Mouse (Mus musculus) right cerebral cortex, postnatal 10 days (tissue): ENCODE results near the gene Rsl24d1.
"Not testable (repeated sequence)": the region's sequence is repeated elsewhere in the genome, so short reads cannot be mapped to it uniquely, and the experiment has no call there.

Source experiments
- DNase-seq, 2 experiments: peaks; one replicate each; pipeline ENCODE4 v3.0.0; 2021; ENCODE audit warnings: low spot score in 2 of 2

Rsl24d1 gene

GRCm38 (mm10) chr9:73112919-73113906 is at the start of gene Rsl24d1:
Gene Rsl24d1, plus strand, starts transcription at chr9:73113426.
- peak; percentile 93 to 95 for DNase-seq

DNA sequence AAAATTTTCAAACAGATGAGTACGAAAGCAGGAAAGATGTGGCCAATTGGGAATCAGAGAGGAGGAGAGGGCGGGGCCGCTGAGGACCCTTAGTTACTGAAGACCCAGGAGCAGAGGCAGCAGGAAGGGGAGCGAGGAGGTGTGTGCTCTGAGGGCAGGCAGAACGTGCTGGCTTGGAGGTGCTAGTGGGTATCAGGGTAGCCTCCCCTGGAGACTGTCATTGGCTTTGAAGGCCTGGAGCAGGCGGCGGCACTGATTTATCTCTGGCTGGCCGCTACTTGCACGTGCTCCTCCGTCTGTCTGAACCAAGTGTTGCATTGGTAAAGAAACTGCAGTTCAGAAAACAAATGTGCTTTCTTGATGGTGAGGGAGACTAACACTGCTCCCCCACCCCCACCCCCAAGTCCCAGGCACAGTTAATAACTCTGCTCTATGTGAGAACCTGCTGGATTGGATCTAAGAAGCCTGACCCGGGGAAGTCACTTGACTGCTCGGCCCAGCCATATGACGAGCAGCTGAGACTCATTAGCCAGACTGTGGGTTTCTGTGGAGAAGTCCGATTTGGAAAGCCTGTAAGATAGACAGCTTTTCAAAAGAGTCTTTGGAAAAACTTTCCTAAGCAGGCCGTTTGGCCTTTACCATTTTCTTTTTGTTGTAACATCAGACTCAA is 49.5 kb upstream of the Rsl24d1 start:
- no peak for DNase-seq

GRCm38 (mm10) chr9:73067086-73067485 is 46.1 kb upstream of the Rsl24d1 start:
- DNase-seq, result no peak

GRCm38 (mm10) chr9:73068230-73068679 is 45.0 kb upstream of the Rsl24d1 start:
- peak; percentile 46 to 61 for DNase-seq

DNA sequence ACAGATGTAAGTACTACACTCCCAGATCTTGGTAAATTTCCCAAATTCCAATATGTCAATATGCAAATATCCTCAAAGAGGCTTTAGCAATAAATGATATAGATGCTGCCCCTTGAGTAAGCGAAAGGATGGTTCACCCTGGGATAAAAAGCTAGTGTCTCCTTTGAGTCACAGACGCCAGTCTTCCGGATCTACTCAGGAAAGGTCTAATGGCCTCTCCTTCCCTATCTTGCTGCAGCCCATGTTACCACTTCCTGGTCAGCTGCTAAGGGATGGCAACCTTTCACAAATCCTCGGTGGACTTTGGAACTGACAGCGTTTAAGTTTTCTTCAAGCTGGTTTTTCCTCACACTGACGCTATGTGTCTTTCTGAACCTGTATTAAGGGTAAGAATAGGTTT is 44.5 kb upstream of the Rsl24d1 start:
- no peak for DNase-seq

DNA sequence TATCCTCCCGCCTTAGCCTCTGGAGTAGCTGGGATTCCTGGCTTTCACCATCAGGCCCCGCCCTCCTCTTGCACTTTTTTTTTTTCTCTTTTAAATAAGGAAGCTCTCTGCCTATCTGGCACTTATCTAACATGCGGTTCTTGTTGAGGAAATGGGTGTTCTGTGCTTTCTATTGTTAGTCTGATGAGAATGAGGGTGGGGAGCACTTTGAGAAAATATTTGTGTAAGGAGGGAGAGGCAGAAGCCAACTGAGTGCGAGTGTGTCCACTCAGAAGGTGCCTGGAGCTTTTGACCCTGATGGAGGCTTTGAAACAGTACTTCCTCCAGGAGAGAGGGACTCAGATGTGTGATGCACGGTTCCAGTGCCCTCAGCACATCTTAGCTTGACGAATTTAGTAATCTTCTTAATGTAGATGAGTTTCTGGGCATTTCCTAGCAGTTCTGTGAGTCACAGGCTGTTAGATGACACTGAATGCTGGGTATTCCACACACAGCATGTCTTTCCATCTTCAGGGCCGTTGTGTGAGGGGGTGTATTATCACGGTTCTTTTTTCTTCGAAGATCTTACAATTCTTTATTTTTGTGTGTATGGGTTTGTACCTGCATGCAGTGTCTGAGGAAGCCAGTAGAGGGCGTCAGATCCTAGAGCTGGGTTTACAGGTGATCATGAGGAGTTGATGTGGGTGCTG is 42.1 kb upstream of the Rsl24d1 start:
- no peak for DNase-seq

GRCm38 (mm10) chr9:73072426-73072825 is 40.8 kb upstream of the Rsl24d1 start:
- no peak for DNase-seq

- no peak for DNase-seq
These were observed 40.1 kb upstream of the Rsl24d1 start for GRCm38 (mm10) chr9:73073169-73073568.

- DNase-seq, result not testable (repeated sequence)
These were observed 33.9 kb upstream of the Rsl24d1 start for GRCm38 (mm10) chr9:73079349-73079748.

- DNase-seq, result peak in 1 of 2 experiments; percentile 38
These were observed 33.4 kb upstream of the Rsl24d1 start for GRCm38 (mm10) chr9:73079801-73080325.

DNA sequence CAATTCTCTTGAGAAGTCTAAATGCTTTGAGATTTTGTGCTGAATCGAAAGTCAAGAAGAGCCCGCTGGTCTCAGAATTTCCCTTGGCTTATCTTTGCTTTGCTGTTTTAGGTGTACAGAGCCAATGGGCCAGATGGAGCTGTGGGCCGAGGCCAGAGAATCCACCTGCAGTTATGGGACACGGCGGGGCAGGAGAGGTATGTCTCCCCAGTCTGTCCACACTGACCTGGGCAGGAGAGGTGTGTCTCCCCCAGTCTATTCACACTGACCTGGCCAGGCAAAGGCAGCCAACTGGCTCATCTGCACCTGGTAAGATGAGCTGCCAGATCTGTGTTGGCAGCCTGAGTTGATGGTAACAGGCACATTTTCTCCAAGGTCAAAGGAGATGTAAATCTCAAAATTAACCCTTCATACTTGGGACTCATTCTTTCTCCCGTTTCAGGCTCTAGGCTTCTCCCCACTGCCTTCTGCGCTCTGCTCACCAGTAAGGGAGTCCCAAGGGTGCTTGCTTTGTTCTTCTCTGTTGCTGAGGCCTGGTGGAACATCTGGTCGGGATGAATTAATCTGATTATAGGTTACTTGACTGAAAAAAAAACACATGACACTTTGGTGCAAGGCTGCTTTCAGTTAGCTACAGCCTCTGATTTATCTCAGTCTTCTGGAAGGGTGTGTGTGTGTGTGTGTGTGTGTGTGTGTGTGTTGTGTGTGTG is 30.8 kb upstream of the Rsl24d1 start:
- no peak for DNase-seq

- no peak for DNase-seq
These were observed 29.3 kb upstream of the Rsl24d1 start for GRCm38 (mm10) chr9:73083956-73084355.

GRCm38 (mm10) chr9:73085845-73086244 is 27.4 kb upstream of the Rsl24d1 start:
- DNase-seq, result no peak

GRCm38 (mm10) chr9:73087121-73087520 is 26.1 kb upstream of the Rsl24d1 start:
- no peak for DNase-seq

DNA sequence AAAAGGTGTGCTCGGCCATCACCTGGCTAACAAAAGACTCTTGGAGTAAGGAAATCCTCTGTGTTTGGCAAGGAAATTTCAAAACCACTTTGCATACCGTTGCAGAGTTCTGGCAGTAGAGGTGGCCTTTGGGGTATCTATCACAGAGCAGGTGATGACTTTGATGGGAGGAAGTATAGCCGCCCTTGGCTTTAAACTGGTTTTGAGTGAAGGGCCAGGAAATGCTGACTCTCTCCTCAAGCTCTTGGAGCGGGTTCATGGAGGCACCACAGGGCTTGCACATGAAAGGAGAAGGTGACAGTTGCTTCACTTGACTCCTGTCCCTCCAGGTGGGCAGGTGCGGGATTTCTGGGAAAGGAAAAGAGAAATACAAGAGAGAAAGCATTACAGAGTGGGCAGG is 25.6 kb upstream of the Rsl24d1 start:
- no peak for DNase-seq

DNA sequence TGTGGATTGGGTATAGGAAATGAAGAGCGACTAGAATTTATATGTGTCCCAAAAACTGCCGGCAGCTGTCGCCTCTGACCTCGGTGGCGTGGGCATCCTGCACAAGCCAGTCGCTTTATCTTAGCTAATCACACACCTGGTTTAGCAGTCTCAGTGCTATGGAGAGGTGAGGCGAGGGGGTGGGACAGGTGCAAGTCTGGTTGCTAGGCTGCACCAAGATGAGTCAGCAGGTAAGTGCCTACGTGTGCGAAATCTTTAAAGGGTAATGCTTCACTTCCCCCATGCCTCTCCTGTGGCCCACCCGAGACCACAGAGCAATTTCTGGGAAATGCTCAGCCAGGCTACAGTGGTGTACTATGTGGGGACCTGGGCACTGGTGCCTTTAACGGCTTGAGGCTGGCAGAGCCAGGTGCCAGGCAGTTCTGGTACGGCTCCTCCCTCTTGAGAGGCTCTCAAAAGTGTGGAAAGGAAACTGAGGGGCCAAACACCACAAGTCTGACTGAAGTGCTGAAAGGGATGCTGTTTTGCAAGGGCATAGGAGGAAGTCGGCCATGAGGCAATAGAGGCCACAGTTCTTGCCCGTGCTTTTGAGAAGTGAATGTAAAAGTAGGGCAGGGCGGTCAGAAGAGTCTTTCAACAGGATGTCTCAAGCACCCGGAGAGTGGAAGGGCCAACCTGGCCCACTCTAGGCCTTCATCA is 23.9 kb upstream of the Rsl24d1 start:
- peak in 1 of 2 experiments; percentile 29 for DNase-seq

DNA sequence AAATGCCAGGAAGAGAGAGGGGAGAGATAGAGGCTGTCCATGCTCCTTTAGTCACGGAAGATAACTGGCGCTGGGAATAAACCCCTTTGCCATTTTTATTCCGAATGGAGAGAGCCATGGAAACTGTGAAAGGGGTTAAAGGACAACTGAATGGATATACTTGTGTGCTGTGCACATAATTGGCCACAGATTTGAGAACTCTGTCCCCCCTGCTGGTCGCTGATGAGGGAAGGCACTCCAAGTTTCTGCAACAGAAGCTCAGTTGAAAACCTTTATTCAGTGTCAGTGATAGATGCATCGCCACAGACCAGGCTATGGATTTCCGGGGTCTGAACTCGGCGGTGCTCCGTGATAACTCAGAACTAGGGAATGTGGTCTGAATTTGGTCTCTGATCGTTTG is 23.1 kb upstream of the Rsl24d1 start:
- DNase-seq, result no peak

DNA sequence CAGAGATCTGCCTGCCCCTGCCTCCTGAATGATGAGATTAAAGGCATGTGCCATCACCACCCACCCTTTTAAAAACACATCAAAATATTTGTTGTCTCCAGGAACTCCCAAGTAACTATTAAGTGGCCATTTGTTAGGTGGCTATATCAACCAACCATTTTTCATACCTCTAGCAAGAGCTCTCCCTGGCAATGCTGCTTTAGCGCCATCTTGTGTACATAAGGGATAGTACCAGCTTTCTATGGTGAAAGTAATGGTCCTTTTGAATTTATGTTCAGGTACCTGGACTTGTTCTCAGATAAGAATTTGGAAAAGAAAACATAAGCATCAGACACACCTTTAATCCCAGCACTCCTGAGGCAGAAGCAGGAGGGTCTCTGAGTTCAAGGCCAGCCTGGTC is 21.5 kb upstream of the Rsl24d1 start:
- peak in 1 of 2 experiments; percentile 53 for DNase-seq

DNA sequence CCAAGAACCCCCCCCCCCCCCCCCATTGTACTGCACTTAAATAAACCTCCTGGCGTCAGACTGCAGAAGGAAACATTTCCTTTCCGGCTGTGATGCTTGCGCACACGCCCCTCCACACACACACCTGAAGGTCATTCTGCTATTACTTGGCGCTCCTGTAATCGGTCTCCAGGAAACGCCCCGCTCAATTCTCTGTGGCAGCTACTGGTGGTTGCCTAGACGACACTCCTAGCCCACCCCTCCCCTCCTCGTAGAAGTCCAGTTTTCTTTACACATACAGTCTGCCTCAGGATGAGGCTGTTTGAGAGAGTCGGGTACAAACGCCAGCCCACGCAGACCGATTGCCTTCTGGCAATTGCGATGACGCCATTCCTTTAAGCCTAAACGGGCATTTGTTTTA is 18.6 kb upstream of the Rsl24d1 start:
- peak; percentile 58 to 71 for DNase-seq

DNA sequence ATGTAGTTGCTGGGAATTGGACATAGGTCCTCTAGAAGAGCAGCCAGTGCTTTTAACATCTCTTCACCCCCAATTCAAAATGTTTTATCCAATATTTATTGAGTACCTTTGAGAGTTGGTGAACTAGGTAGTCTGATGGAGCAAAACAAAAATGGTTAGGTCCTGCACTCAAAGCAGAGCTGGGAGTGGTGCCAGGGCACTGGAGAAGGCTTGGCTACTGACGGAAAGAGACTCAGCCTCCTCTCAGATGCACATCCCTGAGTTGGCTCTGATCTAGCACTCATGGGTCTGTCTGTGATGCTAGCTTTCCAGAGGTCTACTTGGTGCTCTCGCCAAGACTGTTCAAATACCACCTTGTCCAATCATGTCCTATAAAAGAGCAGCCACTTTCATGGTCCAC is 15.3 kb upstream of the Rsl24d1 start:
- DNase-seq, result no peak

- DNase-seq, result no peak
These were observed 11.7 kb upstream of the Rsl24d1 start, which contains the start of gene Khdc3 for GRCm38 (mm10) chr9:73101536-73101935. Gene Khdc3, plus strand, starts transcription at chr9:73101836.
